Comparison of ENCODE assay signal across 22 mouse cellular contexts in the genomic region with DNA sequence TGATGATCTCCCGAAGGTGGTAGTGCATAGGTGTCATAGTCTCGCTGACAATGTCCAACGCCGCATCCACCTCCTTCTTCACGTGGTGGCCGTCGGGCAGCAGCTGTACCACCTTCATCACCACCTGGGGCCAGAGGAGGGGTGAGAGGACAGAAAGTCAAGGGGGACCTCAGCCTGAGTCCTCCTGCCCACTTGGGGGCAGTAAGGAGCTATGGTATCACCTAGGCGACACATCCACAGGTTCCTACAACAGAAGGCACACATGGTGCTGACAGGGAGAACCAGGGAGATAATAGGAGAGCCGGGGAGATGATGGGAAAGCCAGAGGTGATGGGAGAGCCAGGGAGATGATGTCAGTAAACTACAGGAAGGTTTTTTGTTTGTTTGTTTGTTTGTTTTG. TPM values are rescaled to one million over a fixed set of nuclear protein-coding genes. Genes with fewer than 3 reads are reported as not detected.
DNase-seq lines count a peak whose midpoint lies in the region; ATAC-seq and TF ChIP-seq lines count a peak whose summit lies in the region.
"Had no signal": no experiment of that assay in that cellular context is flagged by ENCODE, and none has a peak within 500 bp of the region (broad histone marks: within the 10 kb centered on the region; RNA-seq: fewer than 3 reads in every experiment).

No protein-coding gene starts in this region.

- H3K4me2 ChIP-seq in kidney, embryonic 16.5 days (replicated peaks; ENCODE audit: low read depth, low read length): no peak overlapping the region
- H3K4me2 ChIP-seq in lung, embryonic 14.5 days: no peak overlapping the region
- H3K4me2 ChIP-seq in midbrain, embryonic 13.5 days (replicated peaks): no peak overlapping the region
- H3K4me2 ChIP-seq: embryonic facial prominence, embryonic 15.5 days; hindbrain, embryonic 15.5 days; stomach, embryonic 15.5 days had no signal

- ATAC-seq in kidney, embryonic 16.5 days (ENCODE audit: low FRiP score, low TSS enrichment): no peak
- no peak for ATAC-seq in lung, embryonic 14.5 days (ENCODE audit: insufficient read depth)
- no peak for ATAC-seq in midbrain, embryonic 13.5 days
- ATAC-seq: CD4-positive, CD25-positive, alpha-beta regulatory T cell, adult 4 months had no signal

- DNase-seq in kidney, adult 2 months: no peak
- DNase-seq in lung, embryonic 14.5 days: no peak
- no peak for DNase-seq in lung, postnatal 10 days
- DNase-seq in ES-E14 (ENCODE audit: low read depth, low spot score): peak; percentile 49
- DNase-seq in embryo, embryonic 11 days: no peak
- DNase-seq: gastrocnemius, postnatal 25 days; kidney, adult 9 months; lung, adult 18-20 months had no signal

- TF ChIP-seq CTCF in kidney, adult 2 months (conservative IDR thresholded peaks at IDR 0.05; ENCODE audit: insufficient read depth, insufficient read length, low read depth, low read length): 0 out of 2 replicates have a peak, but pooled peaks have one; percentile 9
- peak; percentile 30 for TF ChIP-seq CTCF in lung, embryonic 14.5 days (IDR thresholded peaks at IDR 0.05; ENCODE audit: low read depth)
- peak; percentile 61 for TF ChIP-seq CTCF in E14TG2a.4 (conservative IDR thresholded peaks at IDR 0.05; ENCODE audit: low read length)

- no peak overlapping the region for H3K9ac ChIP-seq in kidney, embryonic 16.5 days (replicated peaks; ENCODE audit: low read length)
- no peak overlapping the region for H3K9ac ChIP-seq in lung, embryonic 14.5 days
- H3K9ac ChIP-seq in ES-E14 (ENCODE audit: insufficient read depth, low read depth, low read length, poor library complexity, severe bottlenecking): no peak overlapping the region
- H3K9ac ChIP-seq in midbrain, embryonic 13.5 days (replicated peaks): no peak overlapping the region
- H3K9ac ChIP-seq: embryonic facial prominence, embryonic 15.5 days; hindbrain, embryonic 15.5 days; stomach, embryonic 15.5 days had no signal

- whole genome bisulfite sequencing in kidney, adult 2 months: 96% methylated on average over 9 of the region's 9 CpGs
- WGBS in kidney, embryonic 16.5 days: 92% methylated on average over 9 of the region's 9 CpGs
- 84% methylated on average over 9 of the region's 9 CpGs for WGBS in lung, embryonic 14.5 days
- WGBS in midbrain, embryonic 13.5 days: 92% methylated on average over 9 of the region's 9 CpGs

- no peaks in the 10 kb centered on the region for H3K36me3 ChIP-seq in kidney, adult 2 months (ENCODE audit: control insufficient read depth, insufficient read depth, low read length)
- H3K36me3 ChIP-seq in kidney, embryonic 16.5 days (ENCODE audit: insufficient read depth, low read length): no peaks in the 10 kb centered on the region; the same call in none of the 2 replicates
- H3K36me3 ChIP-seq in lung, embryonic 14.5 days (ENCODE audit: insufficient read depth): peaks cover 50% of the 10 kb centered on the region
- H3K36me3 ChIP-seq in E14TG2a.4 (ENCODE audit: insufficient read depth, low read length) (peaks cover 95% of the 10 kb centered on the region), ES-E14 (ENCODE audit: control insufficient read depth, insufficient read depth, low read length, poor library complexity, severe bottlenecking) (peaks cover 56% of the 10 kb centered on the region)
- H3K36me3 ChIP-seq in midbrain, embryonic 13.5 days: no peaks in the 10 kb centered on the region
- H3K36me3 ChIP-seq: hindbrain, embryonic 15.5 days had no signal

- no peak for TF ChIP-seq POLR2A in kidney, adult 2 months (IDR thresholded peaks at IDR 0.05; ENCODE audit: low read depth, low read length)

- in situ Hi-C loops in ES-E14 (cut with MboI; ENCODE audit: low sequenced_read_pairs in 2 of 2, unreplicated experiment in 2 of 2): loop anchor here in 1 of 2 experiments (10.0 kb wide), 1 partner anchor 144 kb away; no protein-coding TSS in a partner anchor

- no peaks in the 10 kb centered on the region for H3K27me3 ChIP-seq in kidney, adult 2 months (replicated peaks; ENCODE audit: control insufficient read depth, insufficient read depth, low read length)
- H3K27me3 ChIP-seq in kidney, embryonic 16.5 days (ENCODE audit: insufficient read depth, low read length): no peaks in the 10 kb centered on the region
- H3K27me3 ChIP-seq in lung, embryonic 14.5 days (ENCODE audit: insufficient read depth, low read length): no peaks in the 10 kb centered on the region
- H3K27me3 ChIP-seq in E14TG2a.4 (ENCODE audit: insufficient read depth, low read length): no peaks in the 10 kb centered on the region
- no peaks in the 10 kb centered on the region for H3K27me3 ChIP-seq in midbrain, embryonic 13.5 days
- H3K27me3 ChIP-seq: embryonic facial prominence, embryonic 15.5 days; hindbrain, embryonic 15.5 days; stomach, embryonic 15.5 days had no signal

- no peaks in the 10 kb centered on the region for H3K4me1 ChIP-seq in kidney, adult 2 months (ENCODE audit: control insufficient read depth, insufficient read depth, low read length)
- H3K4me1 ChIP-seq in kidney, embryonic 16.5 days (ENCODE audit: insufficient read depth, low read length): no peaks in the 10 kb centered on the region
- no peaks in the 10 kb centered on the region for H3K4me1 ChIP-seq in lung, embryonic 14.5 days (ENCODE audit: insufficient read depth)
- H3K4me1 ChIP-seq in E14TG2a.4 (replicated peaks; ENCODE audit: low read depth, low read length) (peaks cover 84% of the 10 kb centered on the region), ES-E14 (ENCODE audit: control insufficient read depth in 2 of 2, insufficient read depth in 2 of 2, low read length in 2 of 2, poor library complexity in 1 of 2) (peaks cover 2 to 24% of the 10 kb centered on the region in 2 experiments; a peak in 3 of 4 replicates)
- no peaks in the 10 kb centered on the region for H3K4me1 ChIP-seq in midbrain, embryonic 13.5 days (replicated peaks)
- H3K4me1 ChIP-seq: hindbrain, embryonic 15.5 days; stomach, embryonic 15.5 days had no signal

- H3K9me3 ChIP-seq in kidney, embryonic 16.5 days (ENCODE audit: low read length): no peaks in the 10 kb centered on the region
- no peaks in the 10 kb centered on the region for H3K9me3 ChIP-seq in lung, embryonic 14.5 days (ENCODE audit: low read depth, low read length)
- H3K9me3 ChIP-seq in E14TG2a.4 (ENCODE audit: low read length) (no peaks in the 10 kb centered on the region), ES-E14 (ENCODE audit: control insufficient read depth, insufficient read depth, low read depth, low read length) (no peaks in the 10 kb centered on the region)
- H3K9me3 ChIP-seq in midbrain, embryonic 13.5 days: no peaks in the 10 kb centered on the region
- H3K9me3 ChIP-seq: embryonic facial prominence, embryonic 15.5 days; forebrain, embryonic 10.5 days; hindbrain, embryonic 15.5 days; stomach, embryonic 15.5 days had no signal

- no peak overlapping the region for H3K4me3 ChIP-seq in kidney, adult 2 months (ENCODE audit: insufficient read depth, low read depth, low read length)
- H3K4me3 ChIP-seq in kidney, embryonic 16.5 days (ENCODE audit: low read length): no peak overlapping the region
- no peak overlapping the region for H3K4me3 ChIP-seq in lung, embryonic 14.5 days (ENCODE audit: low read depth, low read length)
- H3K4me3 ChIP-seq in E14TG2a.4 (replicated peaks; ENCODE audit: low read length) (no peak overlapping the region), ES-E14 (ENCODE audit: insufficient read depth in 1 of 2, low read depth in 1 of 2, low read length in 2 of 2, poor library complexity in 1 of 2, severe bottlenecking in 1 of 2) (no peak overlapping the region)
- H3K4me3 ChIP-seq in midbrain, embryonic 13.5 days (replicated peaks): no peak overlapping the region
- H3K4me3 ChIP-seq: embryonic facial prominence, embryonic 15.5 days; forebrain, embryonic 10.5 days; heart, embryonic 10.5 days; hindbrain, embryonic 15.5 days; stomach, embryonic 15.5 days had no signal

- H3K27ac ChIP-seq in kidney, adult 2 months (ENCODE audit: insufficient read depth, low read depth, low read length): no peak overlapping the region
- no peak overlapping the region for H3K27ac ChIP-seq in kidney, embryonic 16.5 days (ENCODE audit: low read length)
- H3K27ac ChIP-seq in lung, embryonic 14.5 days (ENCODE audit: low read depth): no peak overlapping the region
- no peak overlapping the region for H3K27ac ChIP-seq in ES-E14 (ENCODE audit: insufficient read depth, low read depth, low read length, poor library complexity, severe bottlenecking)
- H3K27ac ChIP-seq in midbrain, embryonic 13.5 days: no peak overlapping the region
- H3K27ac ChIP-seq: embryonic facial prominence, embryonic 15.5 days; forebrain, embryonic 10.5 days; heart, embryonic 10.5 days; hindbrain, embryonic 15.5 days; stomach, embryonic 15.5 days had no signal

TF ChIP-seq in ES-E14, 5 proteins besides CTCF, POLR2A, EP300 and RAD21:
- TF ChIP-seq ZNF384 (IDR thresholded peaks at IDR 0.05; ENCODE audit: low read depth, low read length) (no peak), ZC3H11A (IDR thresholded peaks at IDR 0.05; ENCODE audit: borderline replicate concordance, low read depth, low read length) (no peak), MAFK (IDR thresholded peaks at IDR 0.05; ENCODE audit: insufficient read depth, low read depth, low read length) (no peak), HCFC1 (IDR thresholded peaks at IDR 0.05; ENCODE audit: borderline replicate concordance, insufficient read depth, low read length) (no peak), CHD2 (IDR thresholded peaks at IDR 0.05; ENCODE audit: low read depth, low read length) (no peak)

RNA-seq across cellular contexts. Expression of a gene that starts 41.6 kb away (rescaled TPM):
- 0.65 and 1.5 TPM in 2 replicates for polyA plus RNA-seq in kidney, adult 2 months (2012; rRNA removed)
- not detected in 2 replicates for polyA plus RNA-seq in kidney, embryonic 16.5 days (2015; fragmentation: Nextera tagmentation; extraction: Ambion mirVana)
- polyA plus RNA-seq in lung, embryonic 14.5 days (2014; fragmentation: Nextera tagmentation; extraction: Ambion mirVana): not detected in 2 replicates
- not detected in 2 replicates for total RNA-seq in ES-E14 (2012; rRNA removed)
- not detected in 2 replicates for polyA plus RNA-seq in midbrain, embryonic 13.5 days (2015; fragmentation: Nextera tagmentation; extraction: Ambion mirVana)
- total RNA-seq: gastrocnemius, postnatal 25 days; heart, postnatal 25 days; layer of hippocampus, adult 8-10 months; left cerebral cortex, adult 18-20 months had no signal
- polyA plus RNA-seq: embryonic facial prominence, embryonic 15.5 days; forebrain, embryonic 10.5 days; heart, embryonic 10.5 days; hindbrain, embryonic 15.5 days; limb, embryonic 11.5 days; neural tube, embryonic 11.5 days had no signal

RNA-seq across cellular contexts. Expression of a gene that starts 44.1 kb away (rescaled TPM):
- polyA plus RNA-seq in kidney, adult 2 months (2012; rRNA removed): 8.8 and 10.8 TPM in 2 replicates
- 39.5 and 40.2 TPM in 2 replicates for polyA plus RNA-seq in kidney, embryonic 16.5 days (2015; fragmentation: Nextera tagmentation; extraction: Ambion mirVana)
- polyA plus RNA-seq in lung, embryonic 14.5 days (2014; fragmentation: Nextera tagmentation; extraction: Ambion mirVana): 44.1 and 47.5 TPM in 2 replicates
- total RNA-seq in ES-E14 (2012; rRNA removed): 102 and 216 TPM in 2 replicates
- 17.5 and 21.1 TPM in 2 replicates for polyA plus RNA-seq in midbrain, embryonic 13.5 days (2015; fragmentation: Nextera tagmentation; extraction: Ambion mirVana)
- polyA plus RNA-seq: CD4-positive, CD25-positive, alpha-beta regulatory T cell, adult 4 months had no signal

Comparison
In these comparisons a context has a peak if more than half of its experiments do, and no peak if none do; other contexts are left out.
1. CTCF ChIP-seq: peak in every context shown above with its lines; median percentile 61 in E14TG2a.4; 30 in lung, embryonic 14.5 days; 9 in kidney, adult 2 months.